Mouse (Mus musculus): Measurements from ENCODE around the gene Auts2.

The Auts2 gene

GRCm38 (mm10) chr5:131486527-131486926 lies 1056.6 kb downstream of the Auts2 start:
- DNase-seq, result no peak

GRCm38 (mm10) chr5:131475278-131475677 lies 1067.9 kb downstream of the Auts2 start:
- DNase-seq, result no peak

GRCm38 (mm10) chr5:131468609-131469008 lies 1074.5 kb downstream of the Auts2 start:
- DNase-seq, result no peak

- no peak for DNase-seq
Observed at GRCm38 (mm10) chr5:131466131-131466530, 1077.0 kb downstream of the Auts2 start.

GRCm38 (mm10) chr5:131463402-131463801 lies 1079.7 kb downstream of the Auts2 start:
- DNase-seq, result no peak

- no peak for DNase-seq
Observed at GRCm38 (mm10) chr5:131459951-131460350, 1083.2 kb downstream of the Auts2 start.

GRCm38 (mm10) chr5:131459549-131459948 lies 1083.6 kb downstream of the Auts2 start:
- DNase-seq, result no peak

GRCm38 (mm10) chr5:131458700-131459099 lies 1084.4 kb downstream of the Auts2 start:
- DNase-seq, result no peak

GRCm38 (mm10) chr5:131457999-131458398 lies 1085.1 kb downstream of the Auts2 start:
- DNase-seq, result no peak

- no peak for DNase-seq
Observed at GRCm38 (mm10) chr5:131449181-131449868, 1093.8 kb downstream of the Auts2 start.

- DNase-seq, result no peak
Observed at GRCm38 (mm10) chr5:131435239-131435876, 1107.8 kb downstream of the Auts2 start.

- no peak for DNase-seq
Observed at GRCm38 (mm10) chr5:131433291-131433690, 1109.9 kb downstream of the Auts2 start.

GRCm38 (mm10) chr5:131431896-131432295 lies 1111.2 kb downstream of the Auts2 start:
- DNase-seq, result no peak

GRCm38 (mm10) chr5:131430109-131430508 lies 1113.0 kb downstream of the Auts2 start:
- DNase-seq, result peak in 1 of 2 experiments; percentile 3

- no peak for DNase-seq
Observed at GRCm38 (mm10) chr5:131429563-131429962, 1113.6 kb downstream of the Auts2 start.

GRCm38 (mm10) chr5:131427734-131428413 lies 1115.3 kb downstream of the Auts2 start:
- peak in 1 of 2 experiments; percentile 44 for DNase-seq

GRCm38 (mm10) chr5:131422737-131423136 lies 1120.4 kb downstream of the Auts2 start:
- no peak for DNase-seq

GRCm38 (mm10) chr5:131420406-131420805 lies 1122.7 kb downstream of the Auts2 start:
- no peak for DNase-seq

- DNase-seq, result no peak
Observed at GRCm38 (mm10) chr5:131415902-131416545, 1127.1 kb downstream of the Auts2 start.

GRCm38 (mm10) chr5:131398250-131398649 lies 1144.9 kb downstream of the Auts2 start:
- DNase-seq, result no peak

- DNase-seq, result no peak
Observed at GRCm38 (mm10) chr5:131395756-131396155, 1147.4 kb downstream of the Auts2 start.

Data from spleen, adult 18-20 months (tissue).